Mouse (Mus musculus) thymus, adult 2 months (tissue): Measurements from ENCODE around the gene Asxl1. TPM values are rescaled to one million over a fixed set of nuclear protein-coding genes. Genes with fewer than 3 reads are reported as not detected.

ENCODE experiments used
- DNase-seq: peaks from one replicate; pipeline ENCODE4 v3.0.0; 2021
- H3K27ac ChIP-seq: fragments of 200-500 bp; 2 replicates; pipeline ENCODE4 v1.5.1; 2012; ENCODE audit warnings: low read length, control low read depth; ENCODE audit not compliant: control insufficient read depth, insufficient read depth
- H3K27me3 ChIP-seq: fragments of 200-500 bp; 2 replicates; pipeline ENCODE4 v1.6.1; 2012; ENCODE audit warnings: mild to moderate bottlenecking, low read length, moderate library complexity, mixed read lengths; ENCODE audit not compliant: control insufficient read depth, insufficient read depth
- H3K36me3 ChIP-seq: fragments of 200-500 bp; 2 replicates; pipeline ENCODE4 v1.6.1; 2012; ENCODE audit warnings: mild to moderate bottlenecking, low read length, moderate library complexity; ENCODE audit not compliant: control insufficient read depth, insufficient read depth
- H3K4me1 ChIP-seq: fragments of 200-500 bp; replicated peaks from 2 replicates; pipeline ENCODE4 v1.6.1; 2012; ENCODE audit warnings: low read length; ENCODE audit not compliant: control insufficient read depth, insufficient read depth
- H3K4me3 ChIP-seq: fragments of 200-500 bp; 2 replicates; pipeline ENCODE4 v1.5.1; 2012; ENCODE audit warnings: mild to moderate bottlenecking, low read length, control low read depth, moderate library complexity; ENCODE audit not compliant: control insufficient read depth, insufficient read depth
- CTCF ChIP-seq: fragments of 200-500 bp; IDR thresholded peaks from 2 replicates; pipeline ENCODE4 v1.5.1; 2012; ENCODE audit warnings: mild to moderate bottlenecking, control low read depth, low read length, moderate library complexity, borderline replicate concordance; ENCODE audit not compliant: control insufficient read depth, poor library complexity, insufficient read depth; ENCODE audit errors: extremely low read depth
- POLR2A ChIP-seq: fragments of 200-500 bp; IDR thresholded peaks from 2 replicates; pipeline ENCODE4 v1.6.1; 2012; ENCODE audit warnings: mild to moderate bottlenecking, low read length, control low read depth, moderate library complexity; ENCODE audit not compliant: control insufficient read depth, poor library complexity, insufficient read depth; ENCODE audit errors: extremely low read depth
- WGBS: fragments of 180-500 bp; shearing (Covaris S2); methylation state at CpG from one replicate; pipeline ENCODE4 v1.1.7; 2018; 5-methylcytosine and 5-hydroxymethylcytosine counted together
- polyA plus RNA-seq: library from polyadenylated mRNA; depleted of rRNA; stranded (reverse); fragments of >200 nt; gene quantifications from 2 replicates; pipeline ENCODE4 v1.2.3, GENCODE M21; 2012

The Asxl1 gene
- polyA plus RNA-seq, 1 experiment, result 30.1 TPM

- DNase-seq, result no peak
- Histone ChIP-seq H3K4me3 (no peak overlapping the region), H3K4me1 (peaks cover 4% of the 10 kb centered on the region), H3K36me3 (no peaks in the 10 kb centered on the region), H3K27me3 (no peaks in the 10 kb centered on the region), H3K27ac (no peak overlapping the region)
- no peak for TF ChIP-seq CTCF
- no peak for TF ChIP-seq POLR2A
- WGBS, result 48% methylated on average over 7 of the region's 7 CpGs
Measured at GRCm38 (mm10) chr2:153308586-153308985, 37.0 kb upstream of the Asxl1 start.

DNA sequence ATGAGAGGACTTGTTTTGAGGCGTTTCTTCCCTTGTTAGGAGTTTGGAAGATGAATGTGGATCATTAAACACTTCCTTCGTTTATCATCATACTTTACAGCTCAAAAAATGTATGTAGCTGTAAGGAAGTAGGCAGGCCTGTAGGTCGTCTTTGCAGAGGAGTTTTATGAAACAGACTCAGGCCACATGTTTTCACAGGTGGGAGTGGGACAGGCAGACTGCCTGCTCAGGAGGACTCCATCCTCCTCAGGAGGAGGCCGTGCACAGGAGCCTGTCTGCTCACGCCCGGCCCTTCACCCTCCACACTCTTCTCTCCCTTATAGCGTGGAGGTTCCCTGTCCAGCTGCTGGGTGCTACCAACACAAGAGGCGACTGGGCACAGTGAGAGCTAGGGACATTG is 36.5 kb upstream of the Asxl1 start:
- no peaks in the 10 kb centered on the region for H3K27me3 ChIP-seq
- WGBS, result 74% methylated on average over 8 of the region's 8 CpGs
- no peaks in the 10 kb centered on the region for H3K36me3 ChIP-seq
- H3K4me1 ChIP-seq, result peaks cover 4% of the 10 kb centered on the region
- no peak for TF ChIP-seq CTCF
- no peak for TF ChIP-seq POLR2A
- no peak for DNase-seq
- H3K27ac ChIP-seq, result no peak overlapping the region
- no peak overlapping the region for H3K4me3 ChIP-seq

DNA sequence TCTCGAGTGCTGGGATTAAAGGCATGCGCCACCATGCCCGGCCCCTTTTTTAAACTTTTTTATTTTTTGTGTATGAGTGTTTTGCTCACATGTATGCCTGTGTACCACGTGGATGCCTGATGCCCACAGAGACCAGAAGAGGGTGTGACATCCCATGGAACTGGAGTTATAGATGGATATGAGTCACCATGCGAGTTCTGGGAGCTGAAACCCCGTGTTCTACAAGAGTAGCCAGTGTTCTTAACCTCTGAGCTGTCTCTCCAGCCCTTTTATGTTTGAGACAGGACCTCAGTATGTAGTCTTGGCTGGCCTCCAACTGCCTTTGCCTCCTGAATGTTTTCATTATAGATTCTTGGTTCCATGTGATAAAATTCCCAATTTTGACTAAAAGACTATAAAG is 35.4 kb upstream of the Asxl1 start:
- 92% methylated on average over 6 of the region's 6 CpGs for WGBS
- Histone ChIP-seq H3K36me3 (no peaks in the 10 kb centered on the region), H3K27ac (no peak overlapping the region), H3K27me3 (no peaks in the 10 kb centered on the region), H3K4me3 (no peak overlapping the region), H3K4me1 (peaks cover 4% of the 10 kb centered on the region)
- DNase-seq, result no peak
- TF ChIP-seq CTCF (no peak), POLR2A (no peak)

- Histone ChIP-seq H3K4me1 (peaks cover 4% of the 10 kb centered on the region), H3K27ac (no peak overlapping the region), H3K36me3 (0 out of 2 replicates have a peak, but pooled peaks cover 5% of the 10 kb centered on the region), H3K27me3 (no peaks in the 10 kb centered on the region), H3K4me3 (no peak overlapping the region)
- 96% methylated on average over 9 of the region's 9 CpGs for WGBS
- DNase-seq, result no peak
- TF ChIP-seq CTCF (no peak), POLR2A (no peak)
Measured at GRCm38 (mm10) chr2:153312884-153313283, 32.7 kb upstream of the Asxl1 start.

GRCm38 (mm10) chr2:153318408-153318807 is 27.2 kb upstream of the Asxl1 start:
- TF ChIP-seq POLR2A (no peak), CTCF (no peak)
- H3K27ac ChIP-seq, result no peak overlapping the region
- H3K27me3 ChIP-seq, result no peaks in the 10 kb centered on the region
- H3K4me1 ChIP-seq, result peaks cover 7% of the 10 kb centered on the region
- no peak overlapping the region for H3K4me3 ChIP-seq
- DNase-seq, result no peak
- peaks cover 25% of the 10 kb centered on the region for H3K36me3 ChIP-seq
- WGBS, result 95% methylated on average over 4 of the region's 4 CpGs

DNA sequence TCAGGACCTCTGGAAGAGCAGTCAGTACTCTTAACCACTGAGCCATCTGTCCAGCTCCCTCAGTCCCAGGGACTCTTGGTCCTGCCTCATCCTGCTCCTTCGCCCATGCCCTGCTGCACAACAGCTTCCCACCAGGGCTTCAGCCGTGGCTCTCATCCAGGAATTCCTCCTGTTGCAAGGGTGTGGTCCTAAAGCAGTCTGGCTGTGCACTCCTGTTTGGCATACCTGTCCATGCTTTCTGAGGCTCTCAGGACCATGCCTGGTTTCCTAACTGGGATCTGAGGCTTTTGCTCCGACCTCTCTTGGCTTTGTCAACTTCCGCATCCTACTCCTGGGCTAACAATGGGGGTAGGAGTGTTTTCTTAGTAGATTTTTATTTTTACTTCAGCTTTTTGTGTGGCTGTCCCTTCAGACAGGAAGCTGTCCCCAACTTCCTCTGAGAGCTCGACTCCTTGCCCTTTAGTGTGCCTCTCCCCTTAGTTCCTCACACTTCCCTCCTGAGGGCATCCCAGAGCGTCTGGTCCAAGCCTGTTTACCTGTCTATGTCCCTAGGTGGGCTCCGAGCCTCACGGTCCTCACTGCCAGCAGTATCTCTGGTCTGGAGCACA is 26.5 kb upstream of the Asxl1 start:
- 43% methylated on average over 8 of the region's 8 CpGs for WGBS
- H3K4me3 ChIP-seq, result no peak overlapping the region
- H3K27ac ChIP-seq, result peak overlapping the region; percentile 59; the same call in 1 of the 2 replicates
- peaks cover 29% of the 10 kb centered on the region for H3K36me3 ChIP-seq
- no peaks in the 10 kb centered on the region for H3K27me3 ChIP-seq
- TF ChIP-seq POLR2A, result no peak
- no peak for TF ChIP-seq CTCF
- H3K4me1 ChIP-seq, result peaks cover 7% of the 10 kb centered on the region
- DNase-seq, result no peak
